Mouse (Mus musculus): Measurements from ENCODE around the gene Slamf6.

GRCm38 (mm10) chr1:171924900-171925299 is 7.6 kb downstream of the Slamf6 start:
- TF ChIP-seq FLI1 (IDR thresholded peaks at IDR 0.05; ENCODE audit: low read length) (no peak), GATA1 (IDR thresholded peaks at IDR 0.05; ENCODE audit: borderline replicate concordance, low read length) (no peak)

Measured in megakaryocyte, embryonic 14.5 days (primary cell).